Mouse (Mus musculus) activated CD4-positive, CD25-positive, alpha-beta regulatory T cell, adult 4 months (primary cell): Measurements from ENCODE around the gene Hist1h3a. TPM values are rescaled to one million over a fixed set of nuclear protein-coding genes. Genes with fewer than 3 reads are reported as not detected.
"Not testable (repeated sequence)": the region's sequence is repeated elsewhere in the genome, so short reads cannot be mapped to it uniquely, and the experiment has no call there.

ENCODE experiments used
- ATAC-seq: one replicate; pipeline ENCODE4 v1.8.0; 2017
- polyA plus RNA-seq, 2 experiments: library from polyadenylated mRNA; unstranded; fragments of 100-300 nt; shearing (Covaris generic); gene quantifications; one replicate each; pipeline ENCODE4 v1.2.1; 2017

Hist1h3a gene
- 1 to 10 TPM in 1 of 2 experiments, under 1 TPM in 1; 0.73 to 1.7 TPM for polyA plus RNA-seq

- peak; percentile 68 for ATAC-seq
Observed at GRCm38 (mm10) chr13:23761871-23762821, at the start of gene Hist1h3a. Gene Hist1h3a (minus strand): TSS chr13:23762386.

- no peak for ATAC-seq
Observed at GRCm38 (mm10) chr13:23806422-23807052, 44.4 kb upstream of the Hist1h3a start, which contains the start of gene Slc17a2. Gene Slc17a2 (plus strand): TSS chr13:23806993.

- ATAC-seq: no peak
Observed at GRCm38 (mm10) chr13:23804532-23804931, 42.3 kb upstream of the Hist1h3a start.

GRCm38 (mm10) chr13:23799405-23799804 lies 37.2 kb upstream of the Hist1h3a start:
- ATAC-seq: no peak

GRCm38 (mm10) chr13:23792520-23792919 lies 30.3 kb upstream of the Hist1h3a start:
- no peak for ATAC-seq

GRCm38 (mm10) chr13:23779025-23779424 lies 16.8 kb upstream of the Hist1h3a start:
- ATAC-seq: no peak

- no peak for ATAC-seq
Observed at GRCm38 (mm10) chr13:23778339-23778738, 16.2 kb upstream of the Hist1h3a start.

- no peak for ATAC-seq
Observed at GRCm38 (mm10) chr13:23772561-23773313, 10.6 kb upstream of the Hist1h3a start.

GRCm38 (mm10) chr13:23769613-23770012 lies 7.4 kb upstream of the Hist1h3a start, which contains the start of gene Trim38:
Gene Trim38 (plus strand): TSS chr13:23769913.
- ATAC-seq: not testable (repeated sequence)

GRCm38 (mm10) chr13:23768834-23769397 lies 6.7 kb upstream of the Hist1h3a start:
- ATAC-seq: no peak

GRCm38 (mm10) chr13:23766772-23767171 lies 4.6 kb upstream of the Hist1h3a start:
- no peak for ATAC-seq

GRCm38 (mm10) chr13:23765172-23765513 lies 3.0 kb upstream of the Hist1h3a start:
- no peak for ATAC-seq

- ATAC-seq: no peak
Observed at GRCm38 (mm10) chr13:23764324-23765171, 2.4 kb upstream of the Hist1h3a start.

GRCm38 (mm10) chr13:23763586-23764323 lies 1.6 kb upstream of the Hist1h3a start, which contains the start of gene Hist1h1a:
Gene Hist1h1a (plus strand): TSS chr13:23763666.
- ATAC-seq: peak; percentile 37

GRCm38 (mm10) chr13:23763242-23763585 lies 1.0 kb upstream of the Hist1h3a start:
- ATAC-seq: no peak

- ATAC-seq: peak; percentile 62
Observed at GRCm38 (mm10) chr13:23760972-23761864, 968 bp downstream of the Hist1h3a start, which contains the start of gene Hist1h4a. Gene Hist1h4a (minus strand): TSS chr13:23761230.

- ATAC-seq: no peak
Observed at GRCm38 (mm10) chr13:23760240-23760971, 1.8 kb downstream of the Hist1h3a start.

- no peak for ATAC-seq
Observed at GRCm38 (mm10) chr13:23759916-23760239, 2.3 kb downstream of the Hist1h3a start.

GRCm38 (mm10) chr13:23759251-23759771 lies 2.9 kb downstream of the Hist1h3a start:
- ATAC-seq: no peak
